Mouse (Mus musculus) lung, adult 2 months (tissue): Measurements from ENCODE around the gene Tfap2c.

ENCODE experiments used
- CTCF ChIP-seq: fragments of 200-500 bp; IDR thresholded peaks from 2 replicates; pipeline ENCODE4 v1.5.1; 2011; ENCODE audit warnings: mild to moderate bottlenecking, low read length, control low read depth; ENCODE audit not compliant: insufficient read depth
- POLR2A ChIP-seq: fragments of 200-500 bp; IDR thresholded peaks from 2 replicates; pipeline ENCODE4 v1.6.1; 2011; ENCODE audit warnings: low read depth, mild to moderate bottlenecking, control low read depth, low read length, borderline replicate concordance; ENCODE audit errors: extremely low read depth

DNA sequence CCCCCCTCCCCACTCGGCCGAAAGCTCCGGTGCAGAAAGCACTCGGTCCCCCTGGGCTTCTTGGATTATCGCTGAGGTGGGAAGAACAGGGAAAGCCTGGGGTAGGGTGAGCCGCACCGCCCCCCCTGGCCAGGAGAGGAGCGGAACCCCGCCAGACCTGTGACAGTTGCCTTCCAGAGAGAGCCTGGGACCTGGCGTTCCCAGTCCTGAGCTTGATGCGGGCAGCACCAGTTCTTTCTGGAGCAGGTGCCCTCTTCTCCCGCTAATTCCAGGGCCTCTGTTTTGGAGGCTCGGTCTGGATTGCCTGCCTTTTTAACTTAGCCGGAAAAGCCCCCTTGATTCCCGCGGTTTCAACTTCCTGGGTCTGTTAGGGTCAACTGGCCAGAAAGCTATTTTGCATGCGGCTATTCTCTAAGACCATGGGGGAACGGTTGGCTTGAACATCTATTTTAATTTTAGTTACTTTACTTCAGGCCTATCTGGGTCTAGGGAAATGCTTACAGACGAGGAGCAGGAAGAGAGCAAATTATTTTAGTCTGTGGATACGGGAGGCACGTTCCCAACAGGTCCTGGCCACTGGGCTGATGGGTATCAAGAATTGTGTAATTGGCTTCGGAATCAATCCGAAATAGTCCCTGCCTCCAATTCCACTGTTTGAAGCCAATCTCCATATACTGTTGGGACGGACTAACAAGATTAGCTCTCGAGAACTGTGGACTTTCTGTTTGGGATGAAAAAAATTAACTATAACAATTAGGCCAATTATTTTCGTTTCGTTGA lies 1.4 kb upstream of the Tfap2c start:
- TF ChIP-seq CTCF (no peak), POLR2A (no peak)
